Mouse (Mus musculus): ENCODE measurements around the gene Ybx3.

GRCm38 (mm10) chr6:131403036-131403435, 14.8 kb upstream of the Ybx3 start:
- TF ChIP-seq POLR2A (IDR thresholded peaks at IDR 0.05; ENCODE audit: extremely low read depth, insufficient read depth, low read length) (no peak), CTCF (IDR thresholded peaks at IDR 0.05; ENCODE audit: extremely low read depth, insufficient read depth, low read length) (no peak)
